Mouse (Mus musculus) cerebellum, postnatal 36 days (tissue): ENCODE results near the gene Hnrnpul1.
A peak's percentile ranks its signal among the peaks of the same experiment; 100 is the strongest.

Source experiments
- DNase-seq, 2 experiments: peaks; one replicate each; pipeline ENCODE4 v3.0.0; 2021 to 2022; ENCODE audit warnings: mixed read lengths in 2 of 2

Hnrnpul1 gene

DNA sequence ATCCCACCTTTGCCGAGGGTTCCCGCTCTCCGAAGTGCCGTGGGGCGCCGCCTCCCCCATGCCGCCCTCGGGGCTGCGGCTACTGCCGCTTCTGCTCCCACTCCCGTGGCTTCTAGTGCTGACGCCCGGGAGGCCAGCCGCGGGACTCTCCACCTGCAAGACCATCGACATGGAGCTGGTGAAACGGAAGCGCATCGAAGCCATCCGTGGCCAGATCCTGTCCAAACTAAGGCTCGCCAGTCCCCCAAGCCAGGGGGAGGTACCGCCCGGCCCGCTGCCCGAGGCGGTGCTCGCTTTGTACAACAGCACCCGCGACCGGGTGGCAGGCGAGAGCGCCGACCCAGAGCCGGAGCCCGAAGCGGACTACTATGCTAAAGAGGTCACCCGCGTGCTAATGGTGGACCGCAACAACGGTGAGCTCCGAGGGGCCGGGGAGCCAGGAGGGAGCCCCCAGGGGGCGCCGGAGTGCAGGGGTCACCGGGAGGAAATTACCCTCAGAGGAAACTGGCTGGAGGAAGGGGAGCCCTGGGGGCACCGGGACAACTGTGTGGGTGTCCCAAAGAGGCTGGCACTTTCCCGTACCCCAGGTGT lies 66.7 kb downstream of the Hnrnpul1 start:
- peak in 1 of 2 experiments; percentile 19 for DNase-seq

GRCm38 (mm10) chr7:25686680-25687531 lies 67.7 kb downstream of the Hnrnpul1 start, which contains the start of gene Tgfb1:
TSS of gene Tgfb1 (plus strand) at chr7:25687002.
- peak in 1 of 2 experiments; percentile 26 for DNase-seq

DNA sequence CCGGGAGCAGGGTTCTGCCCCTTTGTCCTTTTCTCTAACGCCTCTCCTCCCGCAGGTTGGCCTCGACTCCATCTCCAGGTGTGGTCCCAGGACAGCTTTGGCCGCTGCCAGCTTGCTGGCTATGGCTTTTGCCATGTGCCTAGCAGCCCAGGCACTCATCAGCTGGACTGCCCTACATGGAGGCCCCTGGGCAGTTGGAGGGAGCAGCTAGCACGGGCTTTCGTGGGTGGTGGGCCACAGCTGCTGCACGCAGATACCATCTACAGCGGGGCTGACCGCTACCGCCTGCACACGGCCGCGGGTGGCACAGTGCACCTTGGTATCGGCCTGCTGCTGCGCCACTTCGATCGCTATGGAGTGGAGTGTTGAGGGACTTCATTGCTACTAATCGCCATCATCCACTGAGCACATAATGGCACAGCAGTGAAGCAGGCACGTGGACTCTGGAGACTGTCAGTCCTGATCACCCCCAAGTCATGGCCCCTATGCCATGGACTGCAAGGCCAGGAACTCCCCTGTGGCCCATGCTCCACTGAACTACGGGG lies 68.6 kb downstream of the Hnrnpul1 start:
- no peak for DNase-seq

GRCm38 (mm10) chr7:25684659-25685058 lies 69.9 kb downstream of the Hnrnpul1 start:
- no peak for DNase-seq

- no peak for DNase-seq
These were observed 70.9 kb downstream of the Hnrnpul1 start for GRCm38 (mm10) chr7:25683474-25684180.

- no peak for DNase-seq
These were observed 73.0 kb downstream of the Hnrnpul1 start for GRCm38 (mm10) chr7:25681341-25682231.

DNA sequence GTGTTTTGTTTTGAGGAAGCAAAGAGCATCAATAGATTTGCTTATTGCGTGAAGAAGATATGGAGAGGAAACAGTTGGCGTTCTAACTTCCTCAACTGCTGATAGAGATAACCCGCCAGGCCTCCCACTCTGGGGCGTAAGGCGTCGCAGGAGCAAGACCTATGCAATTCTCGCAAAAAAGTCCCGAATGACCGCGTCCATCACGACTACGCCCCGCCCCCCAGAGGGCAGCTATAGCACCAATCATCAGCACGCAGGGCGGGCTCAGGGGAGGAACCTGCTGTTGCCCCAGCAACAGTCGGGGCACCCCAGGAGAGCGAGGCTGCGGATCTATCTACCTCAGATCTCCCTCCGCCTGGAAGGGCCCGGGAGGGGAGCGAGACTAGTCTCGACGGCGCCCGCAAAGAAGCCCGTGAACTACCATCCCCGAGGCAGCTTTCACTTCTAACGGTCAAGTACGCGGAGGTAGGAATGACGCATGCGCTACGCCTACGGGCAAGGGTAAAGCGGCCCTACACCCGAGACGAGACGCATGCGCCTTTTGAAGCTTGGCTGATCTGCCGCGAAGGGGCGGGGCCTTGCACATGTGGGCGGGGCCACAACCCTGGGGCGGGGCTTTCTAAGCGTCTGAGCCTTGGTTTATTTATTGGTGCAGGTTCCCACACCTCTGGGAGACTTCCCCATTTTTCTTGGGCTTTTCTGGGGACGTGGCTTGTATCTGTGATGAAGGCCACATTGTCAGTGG lies 73.9 kb downstream of the Hnrnpul1 start, which contains the start of gene B9d2:
B9d2 (plus strand) TSS at position 267 of the 745 bp plus-strand sequence.
- DNase-seq, result peak; percentile 90 to 92

- no peak for DNase-seq
These were observed 74.6 kb downstream of the Hnrnpul1 start for GRCm38 (mm10) chr7:25679971-25680370.

DNA sequence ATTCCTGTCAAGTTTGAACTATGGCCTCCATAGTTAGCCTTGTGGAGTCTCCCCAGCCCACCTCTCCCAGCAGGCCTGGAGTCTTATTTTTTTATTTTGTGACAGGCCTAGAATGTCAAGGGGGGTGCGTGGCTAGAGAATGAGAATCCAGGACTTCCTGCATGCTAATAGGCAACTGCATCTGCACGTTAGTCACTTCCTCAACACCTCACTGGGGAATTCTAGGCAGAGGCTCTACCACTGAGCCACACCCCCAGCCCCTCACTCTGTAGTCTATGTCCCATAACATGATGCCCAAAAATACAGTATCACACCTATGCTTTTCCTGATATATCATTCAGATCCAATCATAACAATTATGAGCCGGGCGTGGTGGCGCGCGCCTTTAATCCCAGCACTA lies 77.5 kb downstream of the Hnrnpul1 start:
- no peak for DNase-seq

DNA sequence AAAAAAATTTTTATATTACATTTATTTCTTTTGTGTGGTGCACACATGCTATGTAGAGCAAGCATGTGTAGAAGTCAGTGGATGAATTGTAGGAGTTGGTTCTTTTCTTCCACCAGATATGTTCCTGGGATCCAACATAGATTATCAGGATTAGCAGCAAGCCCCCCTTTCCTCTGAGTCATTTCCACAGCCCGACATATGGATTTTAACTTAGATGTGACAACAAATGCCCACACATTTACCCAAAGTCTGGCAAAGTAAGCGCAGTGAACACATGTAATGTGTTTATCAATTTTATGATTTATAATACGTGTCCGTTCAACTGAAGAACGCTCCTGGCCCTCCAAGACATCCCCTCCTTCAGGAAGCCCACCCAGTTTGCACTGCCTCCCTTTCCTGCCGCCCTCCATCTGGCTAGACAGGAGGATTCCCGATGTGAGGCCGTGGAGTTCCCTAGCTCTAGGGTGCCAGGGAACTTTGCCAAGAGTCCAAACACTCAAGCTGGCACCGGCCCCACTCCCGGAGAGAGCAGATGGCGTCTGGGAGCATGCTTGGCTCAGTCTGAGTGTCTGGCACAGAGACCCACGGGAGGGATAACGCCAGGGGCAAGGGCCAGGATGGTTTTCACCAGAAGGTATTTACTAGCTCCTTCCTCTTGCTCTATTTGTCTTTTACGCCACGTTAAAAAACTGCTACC lies 78.3 kb downstream of the Hnrnpul1 start:
- DNase-seq, result peak; percentile 100

DNA sequence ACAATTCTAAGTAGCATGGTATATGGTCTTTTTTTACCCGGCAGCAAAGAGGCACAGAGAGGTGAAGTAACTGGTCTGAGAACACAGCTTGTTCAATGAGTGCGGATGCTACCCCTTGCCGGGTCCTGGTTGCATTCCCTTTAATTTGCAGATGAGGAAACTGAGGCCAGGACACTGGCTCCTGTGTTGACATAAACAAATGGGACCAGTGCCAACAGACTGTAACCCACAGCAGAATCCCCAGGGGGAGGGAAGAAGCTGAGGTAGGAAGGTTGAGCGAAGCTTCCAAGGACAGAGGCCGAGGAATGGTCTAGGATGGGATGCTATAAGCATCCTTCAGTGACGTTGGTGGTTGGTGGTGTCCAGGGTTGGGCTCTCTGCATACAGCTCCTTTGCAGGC lies 79.2 kb downstream of the Hnrnpul1 start:
- no peak for DNase-seq

DNA sequence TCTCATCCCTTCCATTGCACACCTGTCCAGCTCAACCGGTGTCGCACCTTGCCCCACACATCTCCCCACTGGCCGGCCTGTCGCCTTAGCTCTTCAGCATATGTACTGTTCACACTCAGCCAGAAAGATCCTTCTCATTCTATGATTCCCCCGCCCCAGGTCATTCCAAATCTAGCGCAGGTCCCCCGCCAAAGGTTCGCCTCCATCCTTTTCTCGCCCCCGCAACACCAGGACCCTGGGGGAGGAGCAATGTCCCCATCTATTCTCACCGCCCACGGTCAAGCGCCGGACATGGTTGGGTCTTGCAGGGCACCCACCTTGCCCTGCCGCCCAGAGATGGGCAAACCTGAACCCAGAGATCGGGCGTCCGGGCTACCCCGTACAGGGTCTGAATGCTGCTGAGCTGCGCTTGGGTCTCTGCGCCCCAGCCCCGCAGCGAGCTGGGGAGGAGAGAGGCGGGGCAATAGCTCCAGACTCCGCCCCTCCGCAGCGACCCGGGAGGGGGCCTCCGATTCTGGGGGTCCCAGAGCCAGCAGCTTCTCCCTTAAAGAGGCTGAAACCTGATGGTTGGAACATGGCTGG lies 79.7 kb downstream of the Hnrnpul1 start, which contains the start of gene Tmem91:
Tmem91 (minus strand) TSS at position 448 of the 582 bp plus-strand sequence.
- DNase-seq, result no peak

GRCm38 (mm10) chr7:25674297-25674696 lies 80.3 kb downstream of the Hnrnpul1 start:
- DNase-seq, result no peak

DNA sequence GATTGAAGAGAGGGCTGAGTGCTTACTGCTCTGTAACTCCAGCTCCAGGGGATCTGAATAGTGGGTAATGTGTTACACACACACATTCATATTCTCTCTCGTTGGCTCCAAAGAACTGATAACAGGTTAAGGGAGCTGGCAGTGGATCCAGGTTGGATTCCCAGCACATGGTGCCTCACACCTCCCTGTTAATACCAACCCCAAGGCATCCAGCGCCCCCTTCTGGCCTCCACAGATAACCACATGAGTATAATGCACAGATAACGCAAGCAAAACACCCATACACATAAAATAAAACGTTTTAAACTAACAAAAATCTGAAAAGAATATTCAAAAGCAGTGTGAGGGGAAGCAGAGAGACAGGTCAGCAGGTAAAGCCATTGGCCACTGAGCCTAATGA lies 82.1 kb downstream of the Hnrnpul1 start:
- DNase-seq, result no peak

DNA sequence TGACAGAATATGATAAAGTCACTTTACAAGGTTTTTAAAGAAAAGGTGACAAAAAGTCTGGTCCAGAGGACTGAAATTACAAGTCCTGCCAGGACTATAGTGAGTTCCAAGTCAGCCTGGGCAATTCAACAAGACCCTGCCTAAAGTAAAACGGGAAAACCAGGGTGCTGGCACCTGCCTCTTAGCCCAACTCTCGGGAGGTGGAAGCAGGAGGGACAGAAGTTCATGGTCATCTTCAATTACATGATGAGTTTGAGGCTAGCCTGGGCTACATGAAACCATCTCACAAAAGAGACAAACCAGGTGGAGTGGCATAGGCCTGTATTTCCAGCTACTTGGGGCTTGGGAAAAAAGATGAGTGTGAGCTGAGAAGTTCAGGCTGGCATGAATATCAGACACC lies 82.9 kb downstream of the Hnrnpul1 start:
- no peak for DNase-seq
